Mouse (Mus musculus): Measurements from ENCODE around the gene Sema3a. TPM values are rescaled to one million over a fixed set of nuclear protein-coding genes. Genes with fewer than 3 reads are reported as not detected.
"Not testable (repeated sequence)": the region's sequence is repeated elsewhere in the genome, so short reads cannot be mapped to it uniquely, and the experiment has no call there.

Gene Sema3a
- polyA plus RNA-seq, 1 experiment from 2014 or later: 71.9 TPM

DNA sequence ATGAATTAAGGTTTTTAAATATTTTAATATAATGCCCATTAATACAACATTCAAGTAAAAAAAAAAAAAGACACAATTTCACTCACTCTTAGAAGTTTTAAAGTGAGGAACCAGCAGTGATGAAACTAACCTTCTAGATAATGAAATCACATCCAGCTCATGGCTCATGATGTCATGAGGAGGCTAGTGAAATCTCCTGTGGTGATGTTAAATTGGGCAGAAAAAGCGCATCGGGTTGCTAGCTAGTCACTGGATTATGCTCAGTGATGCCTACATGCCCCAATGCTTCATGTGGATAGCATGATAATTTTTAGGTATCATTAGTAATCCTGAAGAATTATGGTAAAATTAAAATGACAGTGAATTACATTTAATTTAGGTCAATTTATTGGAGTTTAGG lies 453.9 kb downstream of the Sema3a start:
- Histone ChIP-seq H3K9ac (no peak overlapping the region), H3K4me3 (no peak overlapping the region), H3K4me1 (no peaks in the 10 kb centered on the region), H3K4me2 (replicated peaks) (no peak overlapping the region), H3K36me3 (no peaks in the 10 kb centered on the region), H3K27ac (no peak overlapping the region), H3K27me3 (no peaks in the 10 kb centered on the region), H3K9me3 (no peaks in the 10 kb centered on the region)
- no peak for ATAC-seq (ENCODE audit: insufficient number of reproducible peaks, insufficient read depth, low FRiP score, low TSS enrichment)
- WGBS: 59% methylated on average over 2 of the region's 2 CpGs

DNA sequence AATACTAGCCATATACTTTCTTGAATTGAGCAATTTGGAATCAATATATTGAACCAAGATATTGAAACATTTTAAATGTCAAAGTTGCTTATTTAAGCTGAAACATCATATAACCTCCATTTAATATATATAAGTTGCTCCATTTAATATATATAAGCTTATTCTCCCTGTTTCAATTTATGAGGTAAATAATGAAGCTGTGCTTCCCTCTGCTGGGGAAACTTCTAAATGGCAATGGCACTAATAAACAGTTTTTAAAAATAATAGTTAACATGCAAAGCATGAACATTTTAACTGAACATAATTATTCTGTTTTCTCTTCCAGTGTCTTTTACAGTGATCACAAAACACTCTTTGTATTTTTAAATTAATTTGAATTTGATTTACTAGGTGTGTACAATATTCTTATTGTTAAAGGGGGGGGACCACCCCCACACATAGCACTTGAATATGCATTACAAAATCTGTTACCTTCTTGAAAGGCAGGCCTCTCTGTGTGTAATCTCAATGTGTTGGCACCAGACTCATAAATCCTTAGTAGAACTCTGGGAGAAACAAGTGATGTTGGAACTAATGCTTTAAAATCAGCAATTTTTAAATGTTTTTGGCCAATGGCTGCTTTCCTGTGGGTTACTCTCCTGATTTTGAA lies 460.5 kb downstream of the Sema3a start:
- no peak for ATAC-seq (ENCODE audit: insufficient number of reproducible peaks, insufficient read depth, low FRiP score, low TSS enrichment)
- H3K4me2 ChIP-seq (replicated peaks): no peak overlapping the region

DNA sequence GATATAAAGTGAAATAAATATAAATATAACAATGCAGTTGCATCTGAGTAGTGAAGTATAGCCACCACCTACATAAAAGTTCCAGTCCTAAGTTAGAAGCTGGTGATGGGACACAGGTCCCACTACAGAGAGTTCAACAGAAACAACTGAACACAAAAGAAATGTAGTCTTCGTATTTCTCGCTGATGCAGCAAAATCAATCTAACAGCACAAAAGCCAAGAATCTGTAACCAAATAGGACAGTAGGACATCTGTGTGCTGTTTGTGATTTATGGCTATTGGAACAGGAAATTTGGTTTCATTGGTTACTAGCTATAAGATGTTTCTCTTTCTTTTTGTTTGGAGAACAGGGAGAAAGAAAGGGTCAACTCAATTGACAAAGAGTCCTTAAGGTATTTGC lies 469.2 kb downstream of the Sema3a start:
- no peak overlapping the region for H3K27ac ChIP-seq
- 79% methylated on average over 2 of the region's 2 CpGs for WGBS
- ATAC-seq (ENCODE audit: insufficient number of reproducible peaks, insufficient read depth, low FRiP score, low TSS enrichment): no peak
- H3K4me3 ChIP-seq: no peak overlapping the region
- H3K9ac ChIP-seq: no peak overlapping the region
- no peaks in the 10 kb centered on the region for H3K9me3 ChIP-seq
- no peak overlapping the region for H3K4me2 ChIP-seq (replicated peaks)
- H3K36me3 ChIP-seq: peaks cover 5% of the 10 kb centered on the region
- no peaks in the 10 kb centered on the region for H3K27me3 ChIP-seq
- no peaks in the 10 kb centered on the region for H3K4me1 ChIP-seq

More for the DNA sequence above, 460.5 kb downstream of the Sema3a start:
- Histone ChIP-seq H3K4me3 (no peak overlapping the region), H3K9me3 (no peaks in the 10 kb centered on the region), H3K9ac (no peak overlapping the region), H3K27ac (no peak overlapping the region), H3K4me1 (no peaks in the 10 kb centered on the region), H3K27me3 (no peaks in the 10 kb centered on the region), H3K36me3 (no peaks in the 10 kb centered on the region)

DNA sequence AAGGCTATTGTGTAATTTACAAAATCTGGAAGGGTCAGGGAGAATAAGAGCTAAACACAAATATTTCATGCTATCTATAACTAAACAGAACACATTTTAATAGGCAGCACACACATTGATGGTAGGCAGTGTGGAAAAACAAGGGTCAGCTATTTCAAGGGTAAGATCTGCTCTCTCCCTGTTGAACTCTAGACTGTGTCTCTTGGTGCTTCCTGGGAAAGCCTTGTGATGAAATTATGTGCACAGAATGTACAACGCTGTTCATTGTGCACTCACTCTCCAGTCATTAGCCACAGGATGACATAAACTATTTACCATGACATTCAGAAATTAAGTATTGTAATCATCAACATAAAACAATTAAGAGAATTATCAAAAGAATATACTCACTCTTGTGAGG lies 486.4 kb downstream of the Sema3a start:
- no peak overlapping the region for H3K4me2 ChIP-seq (replicated peaks)
- no peaks in the 10 kb centered on the region for H3K27me3 ChIP-seq
- WGBS: 63% methylated on average over 1 of the region's 1 CpGs
- H3K9me3 ChIP-seq: no peaks in the 10 kb centered on the region
- H3K4me3 ChIP-seq: no peak overlapping the region
- no peaks in the 10 kb centered on the region for H3K4me1 ChIP-seq
- no peak for ATAC-seq (ENCODE audit: insufficient number of reproducible peaks, insufficient read depth, low FRiP score, low TSS enrichment)
- no peak overlapping the region for H3K9ac ChIP-seq
- no peaks in the 10 kb centered on the region for H3K36me3 ChIP-seq
- H3K27ac ChIP-seq: no peak overlapping the region

DNA sequence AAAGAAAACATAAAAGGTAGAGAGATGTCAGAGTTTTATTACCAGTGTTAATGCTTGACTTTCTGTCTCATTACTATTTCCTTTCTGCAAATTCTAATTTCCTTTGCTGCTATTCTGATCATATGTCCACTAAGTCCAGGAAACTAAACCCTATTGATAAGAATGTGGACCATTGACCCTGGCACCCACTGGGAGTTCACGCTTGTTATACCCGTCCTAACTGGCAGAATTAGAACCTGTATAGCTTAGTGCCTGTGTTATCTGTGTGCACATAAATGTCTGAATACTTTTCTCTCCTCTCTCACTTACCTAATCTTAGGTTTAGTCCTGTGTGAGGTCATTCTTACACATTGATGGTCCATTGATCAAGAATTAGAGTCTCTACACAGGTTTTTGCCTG lies 486.9 kb downstream of the Sema3a start:
- Histone ChIP-seq H3K4me2 (replicated peaks) (no peak overlapping the region), H3K4me3 (no peak overlapping the region), H3K4me1 (no peaks in the 10 kb centered on the region), H3K9me3 (no peaks in the 10 kb centered on the region), H3K36me3 (no peaks in the 10 kb centered on the region), H3K27me3 (no peaks in the 10 kb centered on the region), H3K9ac (no peak overlapping the region), H3K27ac (no peak overlapping the region)
- ATAC-seq (ENCODE audit: insufficient number of reproducible peaks, insufficient read depth, low FRiP score, low TSS enrichment): no peak
- WGBS: 71% methylated on average over 2 of the region's 2 CpGs

DNA sequence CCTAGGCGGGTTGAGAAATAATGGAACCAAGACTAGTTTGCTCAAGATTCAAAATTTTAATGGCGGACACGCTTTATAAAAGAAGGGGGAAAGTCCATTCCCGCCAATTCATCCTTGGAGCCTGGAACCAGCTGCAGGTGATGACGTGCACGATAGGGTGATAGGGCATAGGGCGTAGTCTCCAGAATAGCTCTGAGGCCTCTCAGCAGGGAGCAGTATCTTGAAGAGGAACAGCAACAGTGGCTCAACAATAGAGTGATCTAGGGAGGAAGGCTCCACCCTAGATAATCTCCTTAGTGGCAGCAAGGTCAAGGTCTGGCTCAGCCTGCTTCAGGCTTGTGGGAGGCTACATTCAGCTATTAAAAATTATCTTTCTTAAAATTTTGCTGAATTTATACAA lies 489.4 kb downstream of the Sema3a start:
- H3K9ac ChIP-seq; H3K36me3 ChIP-seq; H3K27me3 ChIP-seq; H3K9me3 ChIP-seq; ATAC-seq (ENCODE audit: insufficient number of reproducible peaks, insufficient read depth, low FRiP score, low TSS enrichment); H3K4me2 ChIP-seq (replicated peaks); H3K4me1 ChIP-seq; H3K4me3 ChIP-seq; H3K27ac ChIP-seq: not testable (repeated sequence)
- WGBS: 90% methylated on average over 7 of the region's 7 CpGs

DNA sequence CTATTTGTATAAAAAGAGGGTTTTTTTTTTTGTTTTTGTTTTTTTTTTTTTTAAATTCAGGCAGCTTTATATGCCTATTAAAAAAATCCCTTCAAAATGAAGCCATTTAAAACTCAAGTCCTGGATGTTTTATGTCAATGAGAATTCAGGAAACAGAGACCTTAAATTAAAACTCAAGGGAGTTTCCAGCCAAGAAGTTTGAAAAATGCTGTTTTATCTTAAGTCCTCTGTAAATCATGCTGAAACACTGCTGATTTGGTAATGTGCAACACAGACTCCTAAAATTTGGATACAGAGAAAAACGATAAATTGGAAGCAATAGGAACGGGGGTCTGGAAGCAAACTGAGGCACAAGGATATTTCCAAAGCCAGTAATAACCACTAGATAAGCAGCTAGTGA lies 490.7 kb downstream of the Sema3a start:
- Histone ChIP-seq H3K9me3 (no peaks in the 10 kb centered on the region), H3K4me2 (replicated peaks) (no peak overlapping the region), H3K4me3 (no peak overlapping the region), H3K27me3 (no peaks in the 10 kb centered on the region), H3K9ac (no peak overlapping the region), H3K36me3 (no peaks in the 10 kb centered on the region), H3K27ac (no peak overlapping the region), H3K4me1 (no peaks in the 10 kb centered on the region)
- no peak for ATAC-seq (ENCODE audit: insufficient number of reproducible peaks, insufficient read depth, low FRiP score, low TSS enrichment)
- 77% methylated on average over 2 of the region's 2 CpGs for WGBS

DNA sequence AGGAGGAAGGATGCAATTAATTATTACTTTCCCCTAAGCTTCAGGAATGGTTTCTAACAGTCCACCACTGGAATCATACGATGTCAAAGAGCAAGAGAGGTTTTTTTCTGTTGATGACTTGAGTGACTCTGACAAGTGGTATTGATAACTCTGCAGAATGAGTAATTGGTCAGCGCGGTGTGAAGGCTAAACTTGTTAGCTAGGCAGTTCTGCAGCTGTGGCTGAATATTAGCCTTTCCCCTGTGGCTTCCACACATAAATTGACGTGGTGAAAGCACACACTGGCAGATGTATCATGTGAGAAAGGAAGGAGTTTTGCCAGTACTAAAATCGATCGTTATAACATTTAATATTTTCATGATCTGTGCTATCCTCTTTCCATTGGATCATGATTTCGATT lies 497.4 kb downstream of the Sema3a start:
- H3K4me3 ChIP-seq: no peak overlapping the region
- no peak for ATAC-seq (ENCODE audit: insufficient number of reproducible peaks, insufficient read depth, low FRiP score, low TSS enrichment)
- 65% methylated on average over 7 of the region's 7 CpGs for WGBS
- H3K4me2 ChIP-seq (replicated peaks): no peak overlapping the region
- no peaks in the 10 kb centered on the region for H3K9me3 ChIP-seq
- H3K4me1 ChIP-seq: no peaks in the 10 kb centered on the region
- no peaks in the 10 kb centered on the region for H3K36me3 ChIP-seq
- no peak overlapping the region for H3K27ac ChIP-seq
- H3K9ac ChIP-seq: no peak overlapping the region
- H3K27me3 ChIP-seq: no peaks in the 10 kb centered on the region

DNA sequence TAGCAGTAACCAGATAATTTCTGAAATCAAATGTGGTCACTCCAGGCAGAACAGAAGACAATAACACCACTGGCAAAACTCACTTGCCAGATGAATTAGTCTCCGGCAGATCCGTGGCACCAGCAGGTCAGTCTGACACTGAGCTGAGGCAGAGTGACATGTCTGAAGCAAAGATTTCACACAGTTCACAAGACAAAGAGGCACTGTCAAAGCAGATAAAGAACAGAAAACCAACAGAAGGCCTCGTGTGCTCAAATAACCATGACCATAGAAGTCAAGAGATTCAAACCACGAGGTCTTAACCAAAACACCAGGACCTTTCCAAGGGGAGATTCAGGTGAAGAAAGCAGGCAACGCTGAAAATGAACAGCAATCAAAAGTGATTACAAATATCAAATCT lies 499.5 kb downstream of the Sema3a start:
- WGBS: 22% methylated on average over 5 of the region's 5 CpGs
- no peak overlapping the region for H3K27ac ChIP-seq
- no peak overlapping the region for H3K9ac ChIP-seq

DNA sequence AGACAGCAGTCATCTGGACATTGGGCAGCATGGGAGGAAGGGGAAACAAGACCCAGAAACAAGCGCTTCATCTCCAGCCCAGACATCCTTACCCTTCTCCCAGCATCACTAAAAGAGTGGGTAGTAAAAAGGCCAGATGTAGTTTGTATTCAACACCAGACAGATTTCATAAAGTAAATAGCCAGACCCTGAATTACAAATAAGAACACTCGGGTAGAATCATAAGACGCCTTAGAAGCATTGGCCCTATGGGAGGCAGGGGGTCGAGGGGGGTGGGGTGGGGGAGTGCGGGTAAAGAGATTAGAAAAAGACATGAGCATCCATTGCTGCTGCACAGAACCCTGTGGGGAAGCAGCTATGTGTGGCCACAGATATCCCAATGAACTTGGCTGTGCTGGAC lies 500.9 kb downstream of the Sema3a start:
- Histone ChIP-seq H3K4me2 (replicated peaks) (no peak overlapping the region), H3K36me3 (no peaks in the 10 kb centered on the region), H3K27ac (no peak overlapping the region), H3K27me3 (no peaks in the 10 kb centered on the region), H3K4me1 (0 out of 2 replicates have a peak, but pooled peaks cover 9% of the 10 kb centered on the region), H3K4me3 (no peak overlapping the region), H3K9me3 (no peaks in the 10 kb centered on the region), H3K9ac (no peak overlapping the region)
- 62% methylated on average over 5 of the region's 5 CpGs for WGBS
- ATAC-seq (ENCODE audit: insufficient number of reproducible peaks, insufficient read depth, low FRiP score, low TSS enrichment): no peak

More for the DNA sequence above, 499.5 kb downstream of the Sema3a start:
- no peak overlapping the region for H3K4me3 ChIP-seq
- H3K4me2 ChIP-seq (replicated peaks): no peak overlapping the region
- H3K9me3 ChIP-seq: no peaks in the 10 kb centered on the region
- H3K4me1 ChIP-seq: 0 out of 2 replicates have a peak, but pooled peaks cover 9% of the 10 kb centered on the region
- no peak for ATAC-seq (ENCODE audit: insufficient number of reproducible peaks, insufficient read depth, low FRiP score, low TSS enrichment)
- H3K36me3 ChIP-seq: no peaks in the 10 kb centered on the region
- H3K27me3 ChIP-seq: no peaks in the 10 kb centered on the region

DNA sequence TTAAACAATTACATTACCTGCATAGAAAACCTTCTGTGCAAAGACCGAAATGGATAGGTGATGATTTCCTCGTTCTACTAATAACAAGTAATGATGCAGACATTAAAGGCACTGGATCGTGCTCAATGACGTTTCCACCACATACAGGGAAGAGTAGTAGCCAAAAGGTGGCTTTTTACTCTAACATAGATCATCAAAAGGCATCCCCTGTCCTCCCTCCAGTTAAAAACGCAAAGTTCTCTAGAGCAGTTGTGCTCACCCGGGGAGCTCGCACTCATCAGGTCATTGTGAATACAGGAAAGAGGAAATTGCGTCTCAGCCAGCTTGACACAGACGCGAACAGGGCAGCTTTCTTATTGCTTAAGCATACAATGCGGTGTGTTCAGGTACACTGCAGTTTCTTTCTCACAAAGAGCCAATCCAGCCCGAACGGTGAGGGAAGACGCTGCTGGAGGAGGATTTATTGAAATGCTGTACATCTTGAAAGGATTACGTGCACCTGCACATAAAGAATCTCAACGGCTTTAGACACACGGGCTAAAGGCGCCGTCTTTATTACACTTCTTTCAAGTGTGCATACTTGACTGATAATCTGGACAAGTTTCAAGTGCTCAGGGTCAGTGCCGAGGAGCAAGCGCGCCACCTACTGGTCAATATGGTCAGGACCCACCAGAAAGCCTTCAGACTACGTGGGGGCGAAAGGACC lies 503.5 kb downstream of the Sema3a start:
- Histone ChIP-seq H3K27me3 (no peaks in the 10 kb centered on the region), H3K4me1 (0 out of 2 replicates have a peak, but pooled peaks cover 9% of the 10 kb centered on the region), H3K27ac (peak overlapping the region; percentile 57; the same call in 1 of the 2 replicates), H3K9me3 (no peaks in the 10 kb centered on the region), H3K36me3 (no peaks in the 10 kb centered on the region), H3K4me2 (replicated peaks) (peak overlapping the region; percentile 58), H3K9ac (no peak overlapping the region), H3K4me3 (peak overlapping the region; percentile 29)
- peak; percentile 79 for ATAC-seq (ENCODE audit: insufficient number of reproducible peaks, insufficient read depth, low FRiP score, low TSS enrichment)
- 8% methylated on average over 24 of the region's 24 CpGs for WGBS

DNA sequence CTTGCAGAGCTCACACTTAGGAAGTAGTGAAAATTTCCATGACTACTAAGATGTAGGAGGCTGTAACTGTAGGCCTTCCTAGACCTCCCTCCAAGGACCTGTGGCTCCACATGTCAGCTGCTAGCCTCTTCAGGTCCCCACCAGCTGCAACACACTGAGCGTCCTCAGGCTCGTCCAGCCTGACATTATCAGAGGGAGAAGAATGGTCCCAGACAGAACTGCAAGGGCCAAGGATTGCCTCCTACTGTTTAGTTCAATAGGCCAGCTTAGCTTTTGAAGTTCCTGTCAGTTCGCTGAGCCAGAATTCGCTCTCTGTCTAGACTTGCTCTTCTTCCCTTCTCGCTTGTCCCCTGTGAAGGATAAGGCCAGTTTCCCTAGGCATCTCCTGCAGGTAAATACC lies 504.7 kb downstream of the Sema3a start:
- Histone ChIP-seq H3K9me3 (no peaks in the 10 kb centered on the region), H3K4me3 (no peak overlapping the region), H3K36me3 (no peaks in the 10 kb centered on the region), H3K9ac (no peak overlapping the region), H3K4me2 (replicated peaks) (no peak overlapping the region), H3K27ac (no peak overlapping the region), H3K27me3 (no peaks in the 10 kb centered on the region), H3K4me1 (0 out of 2 replicates have a peak, but pooled peaks cover 9% of the 10 kb centered on the region)
- 28% methylated on average over 5 of the region's 5 CpGs for WGBS
- no peak for ATAC-seq (ENCODE audit: insufficient number of reproducible peaks, insufficient read depth, low FRiP score, low TSS enrichment)
